Mouse (Mus musculus): ENCODE data around the gene Mok.
"Not testable (repeated sequence)": the region's sequence is repeated elsewhere in the genome, so short reads cannot be mapped to it uniquely, and the experiment has no call there.

The Mok gene

GRCm38 (mm10) chr12:110840348-110841198, at the start of gene Mok:
Mok (minus strand) TSS chr12:110840939.
- DNase-seq (ENCODE audit: low spot score) = peak; percentile 89

GRCm38 (mm10) chr12:110889036-110890020, 48.6 kb upstream of the Mok start, which contains the start of the genes Cinp and Tecpr2:
Cinp (minus strand) TSS chr12:110889145.
Tecpr2 (plus strand) TSS chr12:110889264.
- peak; percentile 98 for DNase-seq (ENCODE audit: low spot score)

- peak; percentile 63 for DNase-seq (ENCODE audit: low spot score)
Observed at GRCm38 (mm10) chr12:110888606-110889005, 47.9 kb upstream of the Mok start.

DNA sequence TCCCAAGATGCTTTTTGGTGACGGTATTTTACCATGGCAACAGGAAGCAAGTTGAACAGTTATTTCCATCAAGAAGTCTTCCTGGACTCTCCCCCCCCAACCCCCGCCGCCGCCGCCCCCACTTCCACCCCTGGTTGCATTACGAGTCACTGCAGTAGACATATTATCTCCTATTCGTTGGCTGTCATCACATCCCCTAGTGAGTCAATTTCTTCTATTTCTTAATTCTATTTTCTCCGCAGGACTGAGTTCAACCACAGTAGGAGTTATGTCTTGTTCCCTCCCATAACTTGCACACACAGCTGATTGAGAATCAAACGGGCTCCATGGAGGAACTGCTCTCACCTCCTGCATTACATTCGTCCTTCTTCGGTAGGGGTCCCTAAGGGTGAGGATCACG, 47.4 kb upstream of the Mok start:
- DNase-seq (ENCODE audit: low spot score) = no peak

- no peak for DNase-seq (ENCODE audit: low spot score)
Observed at GRCm38 (mm10) chr12:110885251-110885650, 44.5 kb upstream of the Mok start.

- no peak for DNase-seq (ENCODE audit: low spot score)
Observed at GRCm38 (mm10) chr12:110882291-110882690, 41.6 kb upstream of the Mok start.

DNA sequence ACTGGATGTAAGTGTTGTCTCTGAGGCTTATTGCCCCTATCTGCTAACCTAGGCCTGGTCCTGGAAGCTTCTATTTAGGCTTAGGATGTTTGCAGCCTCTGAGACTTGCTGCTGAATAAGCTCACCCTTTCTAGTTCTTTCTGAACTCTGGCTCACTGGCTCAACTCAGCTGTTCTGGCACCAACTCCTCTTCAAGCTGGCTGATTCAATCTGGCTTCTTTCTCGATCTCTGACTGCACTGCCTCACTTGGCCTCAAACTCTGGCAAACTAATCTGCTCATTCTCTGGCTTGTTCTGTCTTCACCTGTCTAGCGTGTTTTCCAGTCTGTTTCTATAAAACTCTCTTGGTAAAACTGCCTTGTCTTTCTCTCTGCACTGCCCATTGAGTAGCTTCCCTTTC, 34.6 kb upstream of the Mok start:
- DNase-seq (ENCODE audit: low spot score) = no peak

GRCm38 (mm10) chr12:110871247-110871646, 30.5 kb upstream of the Mok start:
- no peak for DNase-seq (ENCODE audit: low spot score)

DNA sequence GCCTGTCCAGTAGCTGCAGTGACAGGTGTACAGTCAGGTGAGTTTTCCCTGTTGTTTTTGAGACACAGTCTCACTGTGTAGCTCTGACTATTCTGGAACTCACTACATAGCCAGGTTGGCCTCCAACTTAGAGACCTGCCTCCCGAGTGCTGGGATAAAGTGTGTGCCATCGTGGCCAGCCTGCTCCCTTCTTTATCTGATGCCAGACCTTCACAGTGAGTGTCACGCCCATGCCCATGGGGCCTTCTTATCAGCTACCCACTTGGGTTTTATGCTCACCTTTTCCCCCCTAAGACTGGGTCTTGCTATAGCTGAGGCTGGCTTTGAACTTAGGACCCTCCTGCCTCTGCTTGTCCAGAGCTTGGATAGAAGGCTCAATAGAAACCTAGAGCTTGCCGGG, 29.4 kb upstream of the Mok start:
- no peak for DNase-seq (ENCODE audit: low spot score)

DNA sequence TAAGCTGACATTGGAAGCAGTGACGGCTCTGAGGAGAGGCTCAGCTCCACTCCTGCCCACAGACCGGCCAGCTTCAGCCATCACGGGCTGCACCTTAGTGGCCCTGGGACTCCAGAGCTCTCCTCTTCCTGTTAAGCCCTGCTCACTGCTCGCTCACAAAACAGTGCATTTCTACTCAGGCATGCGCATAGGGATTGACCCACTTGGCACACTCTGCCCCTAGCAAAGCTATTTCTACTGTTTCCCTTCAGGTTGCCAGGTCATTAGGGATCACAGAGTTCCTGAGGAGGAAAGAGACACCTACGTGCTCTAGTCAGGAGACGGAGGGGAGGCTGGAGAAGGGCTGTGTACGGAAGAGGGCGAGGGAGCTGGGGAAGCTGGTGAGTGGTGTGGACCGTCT, 25.2 kb upstream of the Mok start:
- no peak for DNase-seq (ENCODE audit: low spot score)

GRCm38 (mm10) chr12:110865571-110865970, 24.8 kb upstream of the Mok start:
- DNase-seq (ENCODE audit: low spot score) = no peak

- DNase-seq (ENCODE audit: low spot score) = no peak
Observed at GRCm38 (mm10) chr12:110864008-110864407, 23.3 kb upstream of the Mok start.

GRCm38 (mm10) chr12:110861256-110861655, 20.5 kb upstream of the Mok start:
- DNase-seq (ENCODE audit: low spot score) = no peak

GRCm38 (mm10) chr12:110860293-110860692, 19.6 kb upstream of the Mok start:
- no peak for DNase-seq (ENCODE audit: low spot score)

DNA sequence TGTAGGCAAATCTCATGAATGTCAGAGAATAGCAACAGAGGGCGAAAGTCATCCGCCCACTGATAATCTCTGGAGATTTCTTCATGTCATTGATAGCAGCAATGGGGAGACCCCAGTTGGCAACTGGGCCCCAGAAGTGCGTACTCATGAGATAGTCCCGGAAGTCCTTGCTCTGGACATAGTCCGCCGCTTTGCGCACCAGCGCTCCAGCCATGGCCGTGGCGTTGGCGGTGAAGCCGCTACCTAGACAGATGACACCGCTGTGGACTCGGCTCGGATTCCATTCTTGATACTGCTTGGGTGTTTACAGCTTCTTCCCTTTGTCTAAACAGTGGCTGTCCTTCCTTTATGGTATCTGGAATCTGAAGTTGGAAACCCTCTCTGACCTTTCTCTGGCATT, 17.9 kb upstream of the Mok start:
- not testable (repeated sequence) for DNase-seq (ENCODE audit: low spot score)

DNA sequence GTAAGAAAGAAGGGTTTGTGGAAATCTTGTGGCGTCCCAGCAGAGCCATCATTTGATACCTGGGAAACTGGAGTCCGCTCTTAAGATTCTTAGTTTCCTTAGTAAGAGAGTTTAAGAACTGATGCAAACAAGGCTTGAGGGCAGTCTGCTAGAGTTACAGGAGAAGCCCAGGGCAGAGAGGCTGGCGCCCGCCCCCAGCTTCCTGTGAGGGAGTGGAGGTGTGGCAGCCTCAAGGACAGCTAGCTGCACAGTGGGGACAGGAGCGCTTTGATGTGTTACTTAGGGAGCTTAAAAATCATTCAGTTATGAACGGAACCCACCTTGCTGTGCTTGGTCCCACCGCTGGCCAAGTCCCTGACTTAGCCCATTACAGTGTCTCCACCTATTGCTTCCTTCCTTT, 16.5 kb upstream of the Mok start:
- DNase-seq (ENCODE audit: low spot score) = no peak

GRCm38 (mm10) chr12:110854786-110855737, 14.3 kb upstream of the Mok start:
- no peak for DNase-seq (ENCODE audit: low spot score)

- no peak for DNase-seq (ENCODE audit: low spot score)
Observed at GRCm38 (mm10) chr12:110851923-110852322, 11.2 kb upstream of the Mok start.

GRCm38 (mm10) chr12:110851414-110851813, 10.7 kb upstream of the Mok start:
- DNase-seq (ENCODE audit: low spot score) = no peak

DNA sequence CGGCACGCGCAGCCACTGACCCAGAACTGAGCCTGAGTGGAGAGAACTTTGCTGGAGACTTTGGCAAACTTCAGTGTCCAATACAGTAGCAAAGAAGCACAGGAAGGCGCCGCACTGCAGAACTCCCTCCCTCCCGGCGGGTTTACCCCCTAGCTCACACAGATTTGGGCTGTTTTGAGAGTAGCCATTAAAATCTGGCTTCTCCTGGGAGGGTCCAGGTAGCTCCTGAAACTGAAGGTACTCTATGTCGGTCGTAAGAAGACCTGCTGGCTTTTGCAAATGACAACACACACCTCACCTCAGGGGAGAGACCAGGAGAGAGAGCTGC, 10.2 kb upstream of the Mok start:
- no peak for DNase-seq (ENCODE audit: low spot score)
